ENCODE assay signal across 9 mouse cellular contexts in genomic region chr2:143062432-143062811, GRCm38 (mm10). TPM values are rescaled to one million over a fixed set of nuclear protein-coding genes. Genes with fewer than 3 reads are reported as not detected.
DNase-seq lines count a peak whose midpoint lies in the region; ATAC-seq and TF ChIP-seq lines count a peak whose summit lies in the region.
"Had no signal": no experiment of that assay in that cellular context is flagged by ENCODE, and none has a peak within 500 bp of the region (broad histone marks: within the 10 kb centered on the region; RNA-seq: fewer than 3 reads in every experiment).

No protein-coding gene starts in this region.

- H3K4me1 ChIP-seq in heart, adult 2 months (ENCODE audit: control insufficient read depth, insufficient read depth, low read length), result peaks cover 5% of the 10 kb centered on the region
- peaks cover 25% of the 10 kb centered on the region for H3K4me1 ChIP-seq in E14TG2a.4 (replicated peaks; ENCODE audit: low read depth, low read length)
- peaks cover 10% of the 10 kb centered on the region for H3K4me1 ChIP-seq in forebrain, embryonic 16.5 days (replicated peaks; ENCODE audit: control insufficient read depth, insufficient read depth, low read length)
- peaks cover 5% of the 10 kb centered on the region for H3K4me1 ChIP-seq in liver, embryonic 15.5 days (replicated peaks)

- TF ChIP-seq CTCF in heart, adult 2 months (IDR thresholded peaks at IDR 0.05), result no peak
- no peak for TF ChIP-seq CTCF in E14TG2a.4 (conservative IDR thresholded peaks at IDR 0.05; ENCODE audit: low read length)

- no peak for TF ChIP-seq EP300 in heart, adult 2 months (IDR thresholded peaks at IDR 0.05; ENCODE audit: insufficient read depth, low read depth, low read length)

- TF ChIP-seq POLR2A in heart, adult 2 months (IDR thresholded peaks at IDR 0.05; ENCODE audit: insufficient read depth, low read depth, low read length), result no peak

- H3K27me3 ChIP-seq in heart, adult 2 months (ENCODE audit: control insufficient read depth, insufficient read depth, low read length), result no peaks in the 10 kb centered on the region
- H3K27me3 ChIP-seq in E14TG2a.4 (ENCODE audit: insufficient read depth, low read length), result no peaks in the 10 kb centered on the region; the same call in 1 of the 2 replicates
- H3K27me3 ChIP-seq in forebrain, embryonic 16.5 days (replicated peaks; ENCODE audit: control insufficient read depth, insufficient read depth, low read length), result 0 out of 2 replicates have a peak, but pooled peaks cover 3% of the 10 kb centered on the region
- H3K27me3 ChIP-seq in liver, embryonic 15.5 days, result peaks cover 8% of the 10 kb centered on the region; the same call in 1 of the 2 replicates

- no peaks in the 10 kb centered on the region for H3K9me3 ChIP-seq in E14TG2a.4 (ENCODE audit: low read length)
- no peaks in the 10 kb centered on the region for H3K9me3 ChIP-seq in forebrain, embryonic 16.5 days (ENCODE audit: control insufficient read depth, low read length)
- H3K9me3 ChIP-seq in liver, embryonic 15.5 days (replicated peaks), result no peaks in the 10 kb centered on the region

- peaks cover 4% of the 10 kb centered on the region for H3K79me2 ChIP-seq in heart, adult 2 months (replicated peaks; ENCODE audit: control insufficient read depth, insufficient read depth, low read length)

- H3K4me2 ChIP-seq in forebrain, embryonic 16.5 days (ENCODE audit: low read length), result peak overlapping the region; percentile 75
- peak overlapping the region; percentile 75 for H3K4me2 ChIP-seq in liver, embryonic 15.5 days

- H3K4me3 ChIP-seq in heart, adult 2 months, result peak overlapping the region; percentile 99
- peak overlapping the region; percentile 97 for H3K4me3 ChIP-seq in E14TG2a.4 (replicated peaks; ENCODE audit: low read length)
- peak overlapping the region; percentile 97 for H3K4me3 ChIP-seq in forebrain, embryonic 16.5 days (replicated peaks; ENCODE audit: low read length)
- peak overlapping the region; percentile 82 for H3K4me3 ChIP-seq in liver, embryonic 15.5 days (replicated peaks)

- peak overlapping the region; percentile 41; the same call in 1 of the 2 replicates for H3K9ac ChIP-seq in heart, adult 2 months (ENCODE audit: low read depth, low read length)
- H3K9ac ChIP-seq in forebrain, embryonic 16.5 days (replicated peaks; ENCODE audit: low read depth, low read length), result 0 out of 2 replicates have a peak overlapping the region, but pooled peaks have one; percentile 25
- peak overlapping the region; percentile 74 for H3K9ac ChIP-seq in liver, embryonic 15.5 days

- ATAC-seq in forebrain, embryonic 16.5 days, result no peak; the same call in 1 of the 2 replicates
- ATAC-seq in liver, embryonic 15.5 days (ENCODE audit: insufficient read depth), result no peak; the same call in 1 of the 2 replicates

- DNase-seq in heart, adult 2 months, result no peak
- no peak for DNase-seq in heart, postnatal 36 days
- no peak for DNase-seq in left cerebral cortex, postnatal 10 days (ENCODE audit: extremely low spot score in 1 of 2, low spot score in 2 of 2)
- DNase-seq in spleen, adult 18-20 months, result no peak
- DNase-seq in spleen, postnatal 14 days (ENCODE audit: low spot score in 2 of 2), result no peak

- intact Hi-C loops in heart, adult 2 months (cut with DNase I), result loop anchor here (2.0 to 10.0 kb wide), 2 partner anchors 162 to 188 kb away; partner anchors contain the start of gene Kif16b
- intact Hi-C loops in heart, postnatal 36 days (cut with DNase I), result loop anchor here (2.0 kb wide), 1 partner anchor 162 kb away; the partner anchor contains the start of gene Kif16b
- intact Hi-C loops in left cerebral cortex, postnatal 10 days (cut with DNase I), result no loop called here

- 49% methylated on average over 6 of the region's 6 CpGs for WGBS in heart, adult 2 months
- 31% methylated on average over 6 of the region's 6 CpGs for WGBS in forebrain, embryonic 16.5 days
- 46% methylated on average over 6 of the region's 6 CpGs for WGBS in liver, embryonic 15.5 days (ENCODE audit: insufficient replicate concordance)

- H3K27ac ChIP-seq in heart, adult 2 months, result peak overlapping the region; percentile 82
- no peak overlapping the region for H3K27ac ChIP-seq in forebrain, embryonic 16.5 days (ENCODE audit: low read length)
- H3K27ac ChIP-seq in liver, embryonic 15.5 days (replicated peaks), result no peak overlapping the region

- H3K36me3 ChIP-seq in heart, adult 2 months (ENCODE audit: control insufficient read depth, insufficient read depth, low read length), result peaks cover 16% of the 10 kb centered on the region
- peaks cover 25% of the 10 kb centered on the region for H3K36me3 ChIP-seq in E14TG2a.4 (ENCODE audit: insufficient read depth, low read length)
- peaks cover 7% of the 10 kb centered on the region; the same call in 1 of the 2 replicates for H3K36me3 ChIP-seq in forebrain, embryonic 16.5 days (ENCODE audit: control insufficient read depth, insufficient read depth)
- H3K36me3 ChIP-seq in liver, embryonic 15.5 days (replicated peaks), result peaks cover 21% of the 10 kb centered on the region

RNA-seq across cellular contexts. Expression of gene Snrpb2, which starts 0.4 kb away (rescaled TPM):
- 10 to 100 TPM; 20.6 to 21.2 TPM for total RNA-seq in heart, adult 2 months (2021)
- 3.9 and 7.8 TPM in 2 replicates for polyA plus RNA-seq in heart, adult 2 months (2012; rRNA removed)
- 10 to 100 TPM; 20.8 to 22.7 TPM for total RNA-seq in heart, postnatal 36 days (2021)
- polyA plus RNA-seq in forebrain, embryonic 16.5 days (2015; fragmentation: Nextera tagmentation; extraction: Ambion mirVana), result 58.7 and 69.8 TPM in 2 replicates
- polyA plus RNA-seq in liver, embryonic 15.5 days (2015; fragmentation: Nextera tagmentation; extraction: Ambion mirVana), result 18.2 and 23.2 TPM in 2 replicates
- total RNA-seq in left cerebral cortex, postnatal 10 days (2021), result 10 to 100 TPM; 60.1 to 61.3 TPM

RNA-seq across cellular contexts. Expression of gene Otor, which starts 15.9 kb away (rescaled TPM):
- total RNA-seq in heart, adult 2 months (2021), result not detected
- not detected in 2 replicates for polyA plus RNA-seq in heart, adult 2 months (2012; rRNA removed)
- not detected for total RNA-seq in heart, postnatal 36 days (2021)
- polyA plus RNA-seq in forebrain, embryonic 16.5 days (2015; fragmentation: Nextera tagmentation; extraction: Ambion mirVana), result 0.53 and 0.97 TPM in 2 replicates
- polyA plus RNA-seq in liver, embryonic 15.5 days (2015; fragmentation: Nextera tagmentation; extraction: Ambion mirVana), result not detected in 2 replicates
- total RNA-seq in left cerebral cortex, postnatal 10 days (2021), result not detected
- polyA plus RNA-seq: gonadal fat pad, adult 2 months had no signal
